ENCODE assay signal across 10 mouse cellular contexts in the genomic region with DNA sequence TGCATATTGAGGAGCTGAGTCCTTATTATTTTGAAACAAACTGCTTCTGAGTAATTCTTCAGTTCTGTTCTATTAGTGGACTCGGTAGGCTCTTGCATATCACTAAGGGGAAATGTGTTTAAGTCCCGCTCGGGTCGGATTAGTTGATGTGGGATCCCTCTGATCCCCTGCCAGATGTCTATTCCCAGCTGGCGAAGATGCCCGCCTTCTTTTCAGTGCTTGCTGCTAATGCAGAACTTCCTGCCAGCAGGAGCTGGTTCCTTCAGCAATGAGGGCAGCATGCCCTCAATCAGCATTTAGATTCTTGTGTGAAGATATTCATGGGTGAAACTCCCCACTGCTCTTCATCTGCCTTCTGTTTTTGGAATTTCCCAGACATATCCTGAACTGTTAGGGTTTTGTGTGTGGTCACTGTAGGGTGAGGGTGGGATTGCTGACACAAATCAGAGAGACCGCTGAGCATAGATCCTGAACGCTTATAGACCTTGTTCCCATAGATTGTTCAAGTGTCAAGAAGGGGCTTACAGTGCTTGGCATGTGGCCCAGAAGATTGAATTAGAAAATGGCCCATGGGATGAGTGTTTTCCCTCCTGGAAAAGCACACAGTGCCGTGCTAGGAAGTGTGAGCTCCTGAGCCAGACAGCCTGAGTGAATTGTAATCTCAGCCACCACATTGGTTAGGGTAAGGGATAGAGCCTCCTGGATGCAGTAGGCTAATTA.
DNase-seq lines count a peak whose midpoint lies in the region; ATAC-seq and TF ChIP-seq lines count a peak whose summit lies in the region.
"Had no signal": no experiment of that assay in that cellular context is flagged by ENCODE, and none has a peak within 500 bp of the region (broad histone marks: within the 10 kb centered on the region; RNA-seq: fewer than 3 reads in every experiment).

No protein-coding gene starts in this region.

- no peak overlapping the region for H3K9ac ChIP-seq in liver, embryonic 11.5 days (ENCODE audit: low read depth, low read length)
- no peak overlapping the region for H3K9ac ChIP-seq in kidney, embryonic 14.5 days (ENCODE audit: low read depth, low read length)
- H3K9ac ChIP-seq: embryonic facial prominence, embryonic 15.5 days had no signal

- H3K4me1 ChIP-seq in cortical plate, adult 2 months (ENCODE audit: control insufficient read depth, insufficient read depth, low read length) = peaks cover 4% of the 10 kb centered on the region; the same call in 1 of the 2 replicates
- no peaks in the 10 kb centered on the region; the same call in 1 of the 2 replicates for H3K4me1 ChIP-seq in olfactory bulb, adult 2 months (ENCODE audit: control insufficient read depth, insufficient read depth, low read length)
- H3K4me1 ChIP-seq in liver, embryonic 11.5 days (replicated peaks; ENCODE audit: control insufficient read depth, insufficient read depth, low read length) = no peaks in the 10 kb centered on the region
- no peaks in the 10 kb centered on the region for H3K4me1 ChIP-seq in kidney, embryonic 14.5 days (ENCODE audit: control insufficient read depth, insufficient read depth, low read length)
- H3K4me1 ChIP-seq: embryonic facial prominence, embryonic 15.5 days had no signal

- H3K36me3 ChIP-seq in liver, embryonic 11.5 days (ENCODE audit: control insufficient read depth, insufficient read depth, low read length) = no peaks in the 10 kb centered on the region
- no peaks in the 10 kb centered on the region for H3K36me3 ChIP-seq in kidney, embryonic 14.5 days (ENCODE audit: control insufficient read depth, insufficient read depth, low read length)
- H3K36me3 ChIP-seq: embryonic facial prominence, embryonic 15.5 days had no signal

- H3K4me3 ChIP-seq in cortical plate, adult 2 months (ENCODE audit: insufficient read depth, low read length) = no peak overlapping the region
- no peak overlapping the region for H3K4me3 ChIP-seq in olfactory bulb, adult 2 months (ENCODE audit: insufficient read depth, low read depth, low read length)
- no peak overlapping the region for H3K4me3 ChIP-seq in liver, embryonic 11.5 days (ENCODE audit: low read depth, low read length)
- no peak overlapping the region for H3K4me3 ChIP-seq in kidney, embryonic 14.5 days (ENCODE audit: low read length)
- H3K4me3 ChIP-seq: embryonic facial prominence, embryonic 15.5 days had no signal

- 18% methylated on average over 9 of the region's 9 CpGs for WGBS in olfactory bulb, adult 2 months
- WGBS in liver, embryonic 11.5 days = 62% methylated on average over 9 of the region's 9 CpGs
- WGBS in kidney, embryonic 14.5 days = 66% methylated on average over 9 of the region's 9 CpGs

- peak; percentile 72 to 81 for DNase-seq in frontal cortex, adult 2 months (ENCODE audit: extremely low spot score in 1 of 2, low spot score in 1 of 2)
- peak; percentile 26 to 50 for DNase-seq in layer of hippocampus, postnatal 36 days
- DNase-seq in liver, embryonic 11.5 days (ENCODE audit: low spot score) = no peak
- DNase-seq in testis, postnatal 10 days (ENCODE audit: low spot score) = no peak
- DNase-seq: lung, postnatal 4 days; thymus, postnatal 36 days had no signal

- H3K4me2 ChIP-seq in liver, embryonic 11.5 days = no peak overlapping the region
- H3K4me2 ChIP-seq in kidney, embryonic 14.5 days (replicated peaks; ENCODE audit: low read depth, low read length) = no peak overlapping the region
- H3K4me2 ChIP-seq: embryonic facial prominence, embryonic 15.5 days had no signal

- TF ChIP-seq POLR2A in cortical plate, adult 2 months (IDR thresholded peaks at IDR 0.05; ENCODE audit: extremely low read depth, insufficient read depth, low read length) = no peak
- no peak for TF ChIP-seq POLR2A in olfactory bulb, adult 2 months (IDR thresholded peaks at IDR 0.05; ENCODE audit: insufficient read depth, low read depth, low read length)

- TF ChIP-seq CTCF in cortical plate, adult 2 months (IDR thresholded peaks at IDR 0.05; ENCODE audit: extremely low read depth, insufficient read depth, low read length) = no peak
- TF ChIP-seq CTCF in olfactory bulb, adult 2 months (IDR thresholded peaks at IDR 0.05; ENCODE audit: insufficient read depth, low read depth, low read length) = no peak

- peak overlapping the region; percentile 69; the same call in 1 of the 2 replicates for H3K27ac ChIP-seq in cortical plate, adult 2 months (ENCODE audit: insufficient read depth, low read length)
- peak overlapping the region; percentile 35; the same call in 1 of the 2 replicates for H3K27ac ChIP-seq in olfactory bulb, adult 2 months (ENCODE audit: insufficient read depth, low read depth, low read length)
- no peak overlapping the region for H3K27ac ChIP-seq in liver, embryonic 11.5 days (ENCODE audit: low read depth, low read length)
- no peak overlapping the region for H3K27ac ChIP-seq in kidney, embryonic 14.5 days (ENCODE audit: low read depth, low read length)
- H3K27ac ChIP-seq: embryonic facial prominence, embryonic 15.5 days had no signal

- no peaks in the 10 kb centered on the region for H3K9me3 ChIP-seq in liver, embryonic 11.5 days (ENCODE audit: control insufficient read depth, low read length)
- no peaks in the 10 kb centered on the region for H3K9me3 ChIP-seq in kidney, embryonic 14.5 days (ENCODE audit: control insufficient read depth, low read length)
- H3K9me3 ChIP-seq: embryonic facial prominence, embryonic 15.5 days had no signal

- ATAC-seq in liver, embryonic 11.5 days (replicated peaks; ENCODE audit: low FRiP score) = no peak
- ATAC-seq in kidney, embryonic 14.5 days (ENCODE audit: low FRiP score, low TSS enrichment) = no peak

- H3K27me3 ChIP-seq in liver, embryonic 11.5 days (replicated peaks; ENCODE audit: control insufficient read depth, insufficient read depth, low read length) = no peaks in the 10 kb centered on the region
- no peaks in the 10 kb centered on the region for H3K27me3 ChIP-seq in kidney, embryonic 14.5 days (ENCODE audit: control insufficient read depth, insufficient read depth, low read length)
- H3K27me3 ChIP-seq: embryonic facial prominence, embryonic 15.5 days had no signal

Comparison
In these comparisons a context has a peak if more than half of its experiments do, and no peak if none do; other contexts are left out.
1. H3K27ac ChIP-seq: peak in cortical plate, adult 2 months (single experiment) and olfactory bulb, adult 2 months (single experiment); none in liver, embryonic 11.5 days (single experiment) and kidney, embryonic 14.5 days (single experiment).
2. DNase-seq: peak in frontal cortex, adult 2 months (2 of 2) and layer of hippocampus, postnatal 36 days (2 of 2); none in liver, embryonic 11.5 days (single experiment) and testis, postnatal 10 days (single experiment).